Mouse (Mus musculus): ENCODE measurements around the gene Lim2. TPM values are rescaled to one million over a fixed set of nuclear protein-coding genes. Genes with fewer than 3 reads are reported as not detected.

Lim2 gene
- polyA plus RNA-seq, 1 experiment from 2014 or later: 1.2 TPM

DNA sequence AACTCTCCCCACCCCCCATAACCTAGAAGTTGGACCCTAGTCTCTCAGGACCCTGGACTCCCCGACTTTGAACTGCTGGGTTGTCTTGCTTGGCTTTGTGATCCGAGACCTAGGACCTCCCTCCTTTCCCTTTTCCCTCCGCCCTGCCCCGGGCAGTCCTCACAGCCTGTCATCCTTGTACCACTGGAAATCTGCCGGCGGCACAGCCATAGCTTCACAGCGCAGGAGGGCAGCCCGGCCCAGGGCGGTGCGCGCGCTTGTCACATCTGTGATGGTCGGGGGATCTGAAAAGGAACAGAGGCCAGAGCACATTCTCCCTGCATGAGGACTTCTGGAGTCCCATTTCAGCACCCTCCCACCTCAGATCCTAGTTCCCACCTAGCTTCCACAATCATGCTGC lies 48.9 kb downstream of the Lim2 start:
- ATAC-seq: 0 out of 2 replicates have a peak, but pooled peaks have one; percentile 4
- H3K4me1 ChIP-seq (replicated peaks): no peaks in the 10 kb centered on the region
- no peak overlapping the region for H3K4me3 ChIP-seq (replicated peaks)
- peaks cover 36% of the 10 kb centered on the region for H3K27me3 ChIP-seq (replicated peaks)
- H3K9ac ChIP-seq: 0 out of 2 replicates have a peak overlapping the region, but pooled peaks have one; percentile 5
- no peaks in the 10 kb centered on the region for H3K9me3 ChIP-seq
- no peak overlapping the region for H3K4me2 ChIP-seq (replicated peaks)
- 10% methylated on average over 13 of the region's 13 CpGs for WGBS
- H3K36me3 ChIP-seq: no peaks in the 10 kb centered on the region
- no peak overlapping the region for H3K27ac ChIP-seq

DNA sequence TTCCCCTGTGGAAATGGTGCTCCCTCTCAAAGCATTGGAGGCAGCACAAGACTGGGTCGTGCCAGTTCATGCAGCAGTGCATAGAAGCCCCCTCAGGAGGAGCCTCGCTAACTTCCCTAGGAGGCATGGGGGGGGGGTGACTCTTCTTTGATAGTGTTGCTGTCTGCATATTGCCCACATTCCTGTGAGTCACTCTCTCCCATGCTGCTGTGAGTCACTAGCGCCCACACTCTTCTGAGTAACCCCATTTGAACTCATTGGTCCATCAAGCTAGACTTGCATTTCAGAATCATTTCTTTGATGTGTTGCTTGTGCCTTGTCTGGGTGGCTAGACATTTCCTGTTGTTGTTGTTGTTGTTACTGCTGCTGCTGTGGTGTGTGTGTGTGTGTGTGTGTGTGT lies 53.7 kb downstream of the Lim2 start:
- no peak overlapping the region for H3K4me3 ChIP-seq (replicated peaks)
- peaks cover 21% of the 10 kb centered on the region for H3K27me3 ChIP-seq (replicated peaks)
- no peaks in the 10 kb centered on the region for H3K9me3 ChIP-seq
- peaks cover 3% of the 10 kb centered on the region; the same call in 1 of the 2 replicates for H3K4me1 ChIP-seq (replicated peaks)
- no peaks in the 10 kb centered on the region for H3K36me3 ChIP-seq
- no peak for ATAC-seq
- no peak overlapping the region for H3K4me2 ChIP-seq (replicated peaks)
- no peak overlapping the region for H3K9ac ChIP-seq
- H3K27ac ChIP-seq: no peak overlapping the region
- WGBS: 58% methylated on average over 3 of the region's 3 CpGs

DNA sequence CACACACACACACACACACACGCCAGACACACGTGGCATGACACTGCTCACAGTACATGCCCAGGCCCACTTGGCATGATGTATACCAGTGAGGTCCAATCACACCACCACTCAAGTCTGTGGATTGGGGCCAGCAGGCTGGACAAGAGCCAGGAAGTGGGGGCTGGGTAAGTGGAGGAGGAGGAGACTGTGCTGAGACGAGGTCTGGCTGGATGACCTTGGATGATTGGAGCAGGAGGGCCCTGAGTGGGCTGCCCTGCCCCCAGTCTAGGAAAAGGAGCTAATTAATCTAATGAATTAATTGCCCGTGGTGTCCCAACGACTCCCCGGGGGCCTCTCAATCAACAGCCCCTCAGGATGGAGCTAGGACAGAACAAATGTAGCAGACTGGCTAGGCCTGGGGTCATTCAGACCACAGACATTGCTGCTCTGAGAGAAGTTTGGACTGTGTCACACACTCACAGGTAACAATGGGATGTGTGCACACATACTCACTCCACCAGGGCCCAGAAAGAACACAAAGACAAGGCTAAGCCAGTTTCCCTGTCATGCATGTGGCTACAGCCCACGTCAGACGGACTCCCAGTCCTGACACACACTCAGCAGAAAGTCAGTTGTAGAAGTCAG lies 54.7 kb downstream of the Lim2 start:
- ATAC-seq: 0 out of 2 replicates have a peak, but pooled peaks have one; percentile 23

DNA sequence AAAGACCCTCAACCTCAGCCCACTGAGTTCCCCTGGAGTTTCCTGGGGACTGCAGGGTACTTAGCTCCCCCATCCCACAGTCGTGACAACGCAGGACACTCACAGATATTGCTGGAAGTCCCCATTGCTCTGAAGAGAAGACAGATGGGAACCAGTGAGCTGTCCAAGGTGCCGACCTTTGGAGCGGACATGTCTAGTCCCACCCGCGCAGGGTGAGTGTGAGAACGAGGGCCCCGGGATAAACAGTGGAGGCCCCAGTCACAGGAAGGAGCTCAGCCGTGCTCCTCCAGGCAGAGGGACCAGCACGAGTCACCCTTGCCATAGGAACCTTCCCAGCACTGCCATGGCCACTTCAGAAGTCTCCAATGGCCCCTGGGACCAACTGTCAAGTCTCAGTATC lies 55.8 kb downstream of the Lim2 start:
- no peak overlapping the region for H3K4me2 ChIP-seq (replicated peaks)
- no peaks in the 10 kb centered on the region for H3K9me3 ChIP-seq
- H3K9ac ChIP-seq: no peak overlapping the region
- H3K4me3 ChIP-seq (replicated peaks): no peak overlapping the region
- 5% methylated on average over 10 of the region's 10 CpGs for WGBS
- H3K4me1 ChIP-seq (replicated peaks): peaks cover 3% of the 10 kb centered on the region; the same call in 1 of the 2 replicates
- H3K27me3 ChIP-seq (replicated peaks): 0 out of 2 replicates have a peak, but pooled peaks cover 5% of the 10 kb centered on the region
- no peak for ATAC-seq
- no peaks in the 10 kb centered on the region for H3K36me3 ChIP-seq
- H3K27ac ChIP-seq: no peak overlapping the region

More for the DNA sequence above, 54.7 kb downstream of the Lim2 start:
- Histone ChIP-seq H3K9me3 (no peaks in the 10 kb centered on the region), H3K27ac (no peak overlapping the region), H3K9ac (no peak overlapping the region), H3K36me3 (no peaks in the 10 kb centered on the region), H3K4me3 (replicated peaks) (no peak overlapping the region), H3K4me2 (replicated peaks) (no peak overlapping the region), H3K4me1 (replicated peaks) (peaks cover 3% of the 10 kb centered on the region; the same call in 1 of the 2 replicates), H3K27me3 (replicated peaks) (peaks cover 11% of the 10 kb centered on the region)
- 54% methylated on average over 8 of the region's 8 CpGs for WGBS

Other genes starting within 250 kb of the Lim2 start
- gene Zfp715, start 114.4 kb upstream of the Lim2 start, polyA plus RNA-seq (2015; fragmentation: Nextera tagmentation; extraction: Ambion mirVana): 8.6 and 10.7 TPM in 2 replicates
- 0.24 and 0.32 TPM in 2 replicates for gene Siglecf, start 76.3 kb upstream of the Lim2 start, polyA plus RNA-seq (2015; fragmentation: Nextera tagmentation; extraction: Ambion mirVana)
- gene Siglecg, start 19.5 kb upstream of the Lim2 start, polyA plus RNA-seq (2015; fragmentation: Nextera tagmentation; extraction: Ambion mirVana): 0.28 and 0.30 TPM in 2 replicates
- gene Nkg7, start 9.4 kb downstream of the Lim2 start, polyA plus RNA-seq (2015; fragmentation: Nextera tagmentation; extraction: Ambion mirVana): 2.3 and 3.6 TPM in 2 replicates
- gene Cldnd2, start 13.1 kb downstream of the Lim2 start, polyA plus RNA-seq (2015; fragmentation: Nextera tagmentation; extraction: Ambion mirVana): 0.23 TPM in 1 of 2 replicates, not detected in the other
- gene Etfb, start 16.4 kb downstream of the Lim2 start, polyA plus RNA-seq (2015; fragmentation: Nextera tagmentation; extraction: Ambion mirVana): 429 and 478 TPM in 2 replicates
- gene Gm45233, start 16.5 kb downstream of the Lim2 start, polyA plus RNA-seq (2015; fragmentation: Nextera tagmentation; extraction: Ambion mirVana): 0.40 and 0.52 TPM in 2 replicates
- gene Vsig10l, start 35.5 kb downstream of the Lim2 start, polyA plus RNA-seq (2015; fragmentation: Nextera tagmentation; extraction: Ambion mirVana): 2.4 and 4.1 TPM in 2 replicates
- 0.38 and 0.56 TPM in 2 replicates for gene Iglon5, start 62.4 kb downstream of the Lim2 start, polyA plus RNA-seq (2015; fragmentation: Nextera tagmentation; extraction: Ambion mirVana)
- gene 4931406B18Rik, start 78.3 kb downstream of the Lim2 start, polyA plus RNA-seq (2015; fragmentation: Nextera tagmentation; extraction: Ambion mirVana): not detected in 2 replicates
- gene Cd33, start 116.8 kb downstream of the Lim2 start, polyA plus RNA-seq (2015; fragmentation: Nextera tagmentation; extraction: Ambion mirVana): 1.8 and 1.9 TPM in 2 replicates
- 2.7 and 2.8 TPM in 2 replicates for gene Zfp658, start 134.6 kb downstream of the Lim2 start, polyA plus RNA-seq (2015; fragmentation: Nextera tagmentation; extraction: Ambion mirVana)
- 8.7 and 10.1 TPM in 2 replicates for gene Zfp719, start 151.9 kb downstream of the Lim2 start, polyA plus RNA-seq (2015; fragmentation: Nextera tagmentation; extraction: Ambion mirVana)
- 0.09 TPM in 2 replicates for gene Zfp819, start 179.5 kb downstream of the Lim2 start, polyA plus RNA-seq (2015; fragmentation: Nextera tagmentation; extraction: Ambion mirVana)
- 4.7 and 5.2 TPM in 2 replicates for gene Ceacam18, start 207.0 kb downstream of the Lim2 start, polyA plus RNA-seq (2015; fragmentation: Nextera tagmentation; extraction: Ambion mirVana)
- 1.6 and 1.8 TPM in 2 replicates for gene Siglece, start 232.5 kb downstream of the Lim2 start, polyA plus RNA-seq (2015; fragmentation: Nextera tagmentation; extraction: Ambion mirVana)
- 12.7 and 12.8 TPM in 2 replicates for gene Ctu1, start 244.3 kb downstream of the Lim2 start, polyA plus RNA-seq (2015; fragmentation: Nextera tagmentation; extraction: Ambion mirVana)